Mouse (Mus musculus): ENCODE measurements at regions not wholly inside any gene's neighbourhood (a gene's known extent, or its start where the extent isn't known, plus 50 kb on each side); places are given as distances from the start of the nearest gene placed in this dataset.

DNA sequence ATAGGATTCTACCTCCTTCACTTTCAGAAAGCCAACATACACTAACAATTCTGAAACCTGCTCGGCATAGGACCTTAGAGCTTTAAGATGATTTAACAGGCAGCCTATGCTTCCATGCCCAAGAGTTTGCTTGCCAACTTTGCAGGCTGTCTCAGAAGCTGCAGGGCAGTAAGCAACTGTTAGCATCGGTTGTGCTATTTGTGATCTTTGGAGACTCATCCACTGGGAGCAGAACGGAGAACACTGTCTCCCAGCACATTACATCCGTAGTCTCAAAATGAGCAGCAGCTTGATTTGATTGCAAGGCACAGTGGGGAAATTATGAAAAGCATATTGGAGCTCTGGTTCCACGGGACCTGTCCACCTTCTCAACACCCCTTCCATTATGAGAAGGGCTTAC is 108.5 kb upstream of the Pter start:
- in situ Hi-C loops (cut with MboI, MseI), result no loop called here

DNA sequence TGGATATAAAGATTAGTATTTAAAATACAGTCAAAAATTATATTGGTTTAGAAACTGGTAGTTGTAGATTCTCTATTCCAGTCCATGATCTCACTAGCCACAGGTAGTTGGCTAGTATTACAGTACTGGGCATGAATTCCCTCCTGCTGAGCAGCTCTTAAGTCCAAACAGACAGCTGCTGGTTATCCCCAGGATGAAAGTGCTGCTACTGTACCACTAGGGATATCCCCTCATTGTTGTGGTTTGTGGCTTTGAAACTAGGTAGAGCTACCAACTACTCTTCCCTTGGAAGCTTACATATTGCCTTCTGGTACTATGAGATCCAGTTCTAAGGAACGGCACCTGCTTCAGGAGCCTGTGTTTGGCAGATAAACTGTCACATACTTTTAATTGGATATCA is 97.9 kb upstream of the Pter start:
- in situ Hi-C loops (cut with MboI, MseI), result no loop called here

GRCm38 (mm10) chr2:12833579-12833978 is 90.3 kb upstream of the Pter start:
- in situ Hi-C loops (cut with MboI, MseI), result no loop called here

GRCm38 (mm10) chr2:12866543-12866942 is 57.3 kb upstream of the Pter start:
- in situ Hi-C loops (cut with MboI, MseI), result no loop called here

GRCm38 (mm10) chr2:12868772-12869171 is 55.1 kb upstream of the Pter start:
- in situ Hi-C loops (cut with MboI, MseI), result no loop called here
